Mouse (Mus musculus): ENCODE measurements around the gene Mc1r.

DNA sequence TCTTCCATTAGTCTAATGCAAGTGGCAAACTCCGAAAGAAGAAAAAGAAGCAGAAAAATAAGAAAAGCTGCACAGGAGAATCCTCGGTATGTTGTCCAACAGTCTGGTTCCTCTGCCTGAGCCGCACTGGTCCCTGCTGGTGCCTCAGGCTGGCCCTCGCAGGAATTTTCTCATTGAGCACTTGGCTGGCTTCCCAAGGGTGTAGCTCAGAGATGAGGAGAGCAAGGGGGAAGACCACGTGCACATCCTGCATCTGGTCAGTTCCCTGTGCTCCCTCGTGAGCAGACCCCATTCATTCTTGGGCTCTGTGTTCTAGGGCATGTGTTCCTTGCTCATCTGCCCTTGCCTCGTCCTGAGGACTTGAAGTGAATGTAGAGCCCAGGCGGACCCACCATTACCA, 24.4 kb upstream of the Mc1r start:
- TF ChIP-seq CTCF (IDR thresholded peaks at IDR 0.05; ENCODE audit: extremely low read depth, insufficient read length, insufficient replicate concordance, low read depth, low read length) (no peak), POLR2A (IDR thresholded peaks at IDR 0.05; ENCODE audit: low read depth, low read length) (no peak)
